Mouse (Mus musculus): ENCODE results near the gene Fgf5. TPM values are rescaled to one million over a fixed set of nuclear protein-coding genes. Genes with fewer than 3 reads are reported as not detected.

Gene Fgf5
- polyA plus RNA-seq (2014; fragmentation: Nextera tagmentation; extraction: Ambion mirVana) = 1.1 and 1.3 TPM in 2 replicates

GRCm38 (mm10) chr5:98253838-98254821 lies at the start of gene Fgf5:
Gene Fgf5 (plus strand): TSS chr5:98254184.
- H3K9me3 ChIP-seq (ENCODE audit: control insufficient read depth, low read length) = no peaks in the 10 kb centered on the region
- H3K27ac ChIP-seq (ENCODE audit: low read depth, low read length) = no peak within 1 kb of the TSS
- H3K36me3 ChIP-seq (ENCODE audit: control insufficient read depth, insufficient read depth, low read length) = no peaks in the 10 kb centered on the region
- WGBS = under 1% methylated on average over 77 of the region's 80 CpGs
- H3K4me2 ChIP-seq (ENCODE audit: low read depth, low read length) = peak within 1 kb of the TSS; percentile 98
- peak; percentile 81 for ATAC-seq (ENCODE audit: low read depth)
- peak within 1 kb of the TSS; percentile 64 for H3K4me3 ChIP-seq (ENCODE audit: low read depth, low read length)
- peaks cover 19% of the 10 kb centered on the region for H3K27me3 ChIP-seq (ENCODE audit: control insufficient read depth, insufficient read depth, low read length)
- peak within 1 kb of the TSS; percentile 71 for H3K9ac ChIP-seq (replicated peaks; ENCODE audit: low read depth, low read length)
- peaks cover 9% of the 10 kb centered on the region for H3K4me1 ChIP-seq (ENCODE audit: control insufficient read depth, insufficient read depth, low read length)

- ATAC-seq (ENCODE audit: low read depth) = no peak
- Histone ChIP-seq H3K9me3 (ENCODE audit: control insufficient read depth, low read length) (no peaks in the 10 kb centered on the region), H3K36me3 (ENCODE audit: control insufficient read depth, insufficient read depth, low read length) (no peaks in the 10 kb centered on the region), H3K27ac (ENCODE audit: low read depth, low read length) (no peak overlapping the region), H3K9ac (replicated peaks; ENCODE audit: low read depth, low read length) (no peak overlapping the region), H3K4me3 (ENCODE audit: low read depth, low read length) (no peak overlapping the region), H3K4me1 (ENCODE audit: control insufficient read depth, insufficient read depth, low read length) (no peaks in the 10 kb centered on the region), H3K27me3 (ENCODE audit: control insufficient read depth, insufficient read depth, low read length) (no peaks in the 10 kb centered on the region), H3K4me2 (ENCODE audit: low read depth, low read length) (no peak overlapping the region)
- 77% methylated on average over 4 of the region's 4 CpGs for WGBS
Observed at GRCm38 (mm10) chr5:98212501-98212900, 41.5 kb upstream of the Fgf5 start.

GRCm38 (mm10) chr5:98221956-98222355 lies 32.0 kb upstream of the Fgf5 start:
- H3K4me2 ChIP-seq (ENCODE audit: low read depth, low read length) = no peak overlapping the region
- H3K27me3 ChIP-seq (ENCODE audit: control insufficient read depth, insufficient read depth, low read length) = no peaks in the 10 kb centered on the region
- no peaks in the 10 kb centered on the region for H3K36me3 ChIP-seq (ENCODE audit: control insufficient read depth, insufficient read depth, low read length)
- no peak for ATAC-seq (ENCODE audit: low read depth)
- H3K4me1 ChIP-seq (ENCODE audit: control insufficient read depth, insufficient read depth, low read length) = no peaks in the 10 kb centered on the region
- H3K9me3 ChIP-seq (ENCODE audit: control insufficient read depth, low read length) = no peaks in the 10 kb centered on the region
- H3K27ac ChIP-seq (ENCODE audit: low read depth, low read length) = no peak overlapping the region
- H3K9ac ChIP-seq (replicated peaks; ENCODE audit: low read depth, low read length) = no peak overlapping the region
- H3K4me3 ChIP-seq (ENCODE audit: low read depth, low read length) = no peak overlapping the region
- WGBS = 82% methylated on average over 4 of the region's 4 CpGs

GRCm38 (mm10) chr5:98226710-98227109 lies 27.3 kb upstream of the Fgf5 start:
- Histone ChIP-seq H3K9ac (replicated peaks; ENCODE audit: low read depth, low read length) (no peak overlapping the region), H3K27me3 (ENCODE audit: control insufficient read depth, insufficient read depth, low read length) (no peaks in the 10 kb centered on the region), H3K4me2 (ENCODE audit: low read depth, low read length) (no peak overlapping the region), H3K4me1 (ENCODE audit: control insufficient read depth, insufficient read depth, low read length) (no peaks in the 10 kb centered on the region), H3K27ac (ENCODE audit: low read depth, low read length) (no peak overlapping the region), H3K9me3 (ENCODE audit: control insufficient read depth, low read length) (no peaks in the 10 kb centered on the region), H3K4me3 (ENCODE audit: low read depth, low read length) (no peak overlapping the region), H3K36me3 (ENCODE audit: control insufficient read depth, insufficient read depth, low read length) (no peaks in the 10 kb centered on the region)
- ATAC-seq (ENCODE audit: low read depth) = no peak
- WGBS = 90% methylated on average over 2 of the region's 2 CpGs

GRCm38 (mm10) chr5:98229456-98229855 lies 24.5 kb upstream of the Fgf5 start:
- Histone ChIP-seq H3K9me3 (ENCODE audit: control insufficient read depth, low read length) (no peaks in the 10 kb centered on the region), H3K27ac (ENCODE audit: low read depth, low read length) (no peak overlapping the region), H3K36me3 (ENCODE audit: control insufficient read depth, insufficient read depth, low read length) (no peaks in the 10 kb centered on the region), H3K4me3 (ENCODE audit: low read depth, low read length) (no peak overlapping the region), H3K4me2 (ENCODE audit: low read depth, low read length) (no peak overlapping the region), H3K4me1 (ENCODE audit: control insufficient read depth, insufficient read depth, low read length) (no peaks in the 10 kb centered on the region), H3K27me3 (ENCODE audit: control insufficient read depth, insufficient read depth, low read length) (no peaks in the 10 kb centered on the region), H3K9ac (replicated peaks; ENCODE audit: low read depth, low read length) (no peak overlapping the region)
- WGBS = 81% methylated on average over 6 of the region's 6 CpGs
- ATAC-seq (ENCODE audit: low read depth) = no peak

- Histone ChIP-seq H3K4me3 (ENCODE audit: low read depth, low read length) (no peak overlapping the region), H3K4me1 (ENCODE audit: control insufficient read depth, insufficient read depth, low read length) (no peaks in the 10 kb centered on the region), H3K36me3 (ENCODE audit: control insufficient read depth, insufficient read depth, low read length) (no peaks in the 10 kb centered on the region), H3K4me2 (ENCODE audit: low read depth, low read length) (no peak overlapping the region), H3K9ac (replicated peaks; ENCODE audit: low read depth, low read length) (no peak overlapping the region), H3K9me3 (ENCODE audit: control insufficient read depth, low read length) (no peaks in the 10 kb centered on the region), H3K27ac (ENCODE audit: low read depth, low read length) (no peak overlapping the region), H3K27me3 (ENCODE audit: control insufficient read depth, insufficient read depth, low read length) (no peaks in the 10 kb centered on the region)
- 86% methylated on average over 6 of the region's 6 CpGs for WGBS
- no peak for ATAC-seq (ENCODE audit: low read depth)
Observed at GRCm38 (mm10) chr5:98238466-98238865, 15.5 kb upstream of the Fgf5 start.

- Histone ChIP-seq H3K4me3 (ENCODE audit: low read depth, low read length) (no peak overlapping the region), H3K27me3 (ENCODE audit: control insufficient read depth, insufficient read depth, low read length) (no peaks in the 10 kb centered on the region), H3K9me3 (ENCODE audit: control insufficient read depth, low read length) (no peaks in the 10 kb centered on the region), H3K4me2 (ENCODE audit: low read depth, low read length) (no peak overlapping the region), H3K36me3 (ENCODE audit: control insufficient read depth, insufficient read depth, low read length) (no peaks in the 10 kb centered on the region), H3K9ac (replicated peaks; ENCODE audit: low read depth, low read length) (no peak overlapping the region), H3K27ac (ENCODE audit: low read depth, low read length) (no peak overlapping the region), H3K4me1 (ENCODE audit: control insufficient read depth, insufficient read depth, low read length) (no peaks in the 10 kb centered on the region)
- ATAC-seq (ENCODE audit: low read depth) = no peak
- WGBS = 90% methylated on average over 12 of the region's 12 CpGs
Observed at GRCm38 (mm10) chr5:98241322-98241829, 12.6 kb upstream of the Fgf5 start.

- no peak overlapping the region for H3K4me3 ChIP-seq (ENCODE audit: low read depth, low read length)
- WGBS = 73% methylated on average over 8 of the region's 8 CpGs
Observed at GRCm38 (mm10) chr5:98245303-98245702, 8.7 kb upstream of the Fgf5 start.

GRCm38 (mm10) chr5:98245976-98246375 lies 8.0 kb upstream of the Fgf5 start:
- ATAC-seq (ENCODE audit: low read depth) = no peak
- Histone ChIP-seq H3K4me1 (ENCODE audit: control insufficient read depth, insufficient read depth, low read length) (no peaks in the 10 kb centered on the region), H3K4me3 (ENCODE audit: low read depth, low read length) (no peak overlapping the region), H3K9ac (replicated peaks; ENCODE audit: low read depth, low read length) (no peak overlapping the region), H3K27ac (ENCODE audit: low read depth, low read length) (no peak overlapping the region), H3K27me3 (ENCODE audit: control insufficient read depth, insufficient read depth, low read length) (no peaks in the 10 kb centered on the region), H3K9me3 (ENCODE audit: control insufficient read depth, low read length) (no peaks in the 10 kb centered on the region), H3K36me3 (ENCODE audit: control insufficient read depth, insufficient read depth, low read length) (no peaks in the 10 kb centered on the region), H3K4me2 (ENCODE audit: low read depth, low read length) (no peak overlapping the region)
- WGBS = 55% methylated on average over 4 of the region's 4 CpGs

More at GRCm38 (mm10) chr5:98245303-98245702, 8.7 kb upstream of the Fgf5 start:
- Histone ChIP-seq H3K36me3 (ENCODE audit: control insufficient read depth, insufficient read depth, low read length) (no peaks in the 10 kb centered on the region), H3K4me2 (ENCODE audit: low read depth, low read length) (no peak overlapping the region), H3K4me1 (ENCODE audit: control insufficient read depth, insufficient read depth, low read length) (no peaks in the 10 kb centered on the region), H3K27me3 (ENCODE audit: control insufficient read depth, insufficient read depth, low read length) (no peaks in the 10 kb centered on the region), H3K27ac (ENCODE audit: low read depth, low read length) (no peak overlapping the region), H3K9ac (replicated peaks; ENCODE audit: low read depth, low read length) (no peak overlapping the region), H3K9me3 (ENCODE audit: control insufficient read depth, low read length) (no peaks in the 10 kb centered on the region)
- ATAC-seq (ENCODE audit: low read depth) = no peak

Measured in neural tube, embryonic 14.5 days (tissue).